Mouse (Mus musculus) C2C12 (cell line): ENCODE results near the gene Manbal. TPM values are rescaled to one million over a fixed set of nuclear protein-coding genes. Genes with fewer than 3 reads are reported as not detected.

ENCODE experiments used
- H3K27me3 ChIP-seq: one replicate; pipeline ENCODE4 v1.6.1; 2011; ENCODE audit not compliant: control insufficient read depth, insufficient read depth, insufficient read length
- H3K36me3 ChIP-seq: one replicate; pipeline ENCODE4 v1.6.1; 2011; ENCODE audit not compliant: control insufficient read depth, insufficient read depth
- H3K4me3 ChIP-seq: one replicate; pipeline ENCODE4 v1.5.1; 2011; ENCODE audit warnings: mild to moderate bottlenecking, control low read depth; ENCODE audit not compliant: poor library complexity, insufficient read depth, severe bottlenecking
- H3K79me2 ChIP-seq: one replicate; pipeline ENCODE4 v1.6.1; 2011; ENCODE audit not compliant: control insufficient read depth, insufficient read depth
- H3K79me3 ChIP-seq: one replicate; pipeline ENCODE4 v1.6.1; 2011; ENCODE audit warnings: low read depth, control low read depth
- H3ac ChIP-seq: one replicate; pipeline ENCODE3; 2011; ENCODE audit warnings: low read depth; ENCODE audit not compliant: control insufficient read depth, insufficient read length
- CEBPB ChIP-seq: IDR thresholded peaks from one replicate; pipeline ENCODE4 v1.6.1; 2011; ENCODE audit warnings: low read depth, mild to moderate bottlenecking, control low read depth, moderate library complexity
- CTCF ChIP-seq: IDR thresholded peaks from one replicate; pipeline ENCODE4 v1.5.1; 2011; ENCODE audit not compliant: control insufficient read depth, insufficient read depth, insufficient read length
- FOSL1 ChIP-seq: IDR thresholded peaks from one replicate; pipeline ENCODE4 v1.8.0; 2011; ENCODE audit warnings: mild to moderate bottlenecking, low read length; ENCODE audit not compliant: poor library complexity, insufficient read depth, severe bottlenecking
- MAX ChIP-seq: IDR thresholded peaks from one replicate; pipeline ENCODE4 v1.6.1; 2011; ENCODE audit warnings: mild to moderate bottlenecking, control low read depth
- MYOD1 ChIP-seq: IDR thresholded peaks from one replicate; pipeline ENCODE4 v1.6.1; 2011; ENCODE audit warnings: low read depth; ENCODE audit not compliant: control insufficient read depth, insufficient read length
- MYOG ChIP-seq: IDR thresholded peaks from one replicate; pipeline ENCODE4 v1.6.1; 2011; ENCODE audit not compliant: control insufficient read depth, insufficient read length; ENCODE audit errors: extremely low read depth
- USF1 ChIP-seq: IDR thresholded peaks from one replicate; pipeline ENCODE4 v1.6.1; 2011; ENCODE audit warnings: low read depth, mild to moderate bottlenecking, control low read depth, moderate library complexity
- polyA plus RNA-seq: library from polyadenylated mRNA; unstranded; fragments of >200 nt; fragmentation: generic; extraction: Trizol; gene quantifications from one replicate; pipeline ENCODE4 v1.2.1, GENCODE M21; 2012; ENCODE audit warnings: missing spikeins

Manbal gene
- polyA plus RNA-seq, 1 experiment: 51.1 TPM

DNA sequence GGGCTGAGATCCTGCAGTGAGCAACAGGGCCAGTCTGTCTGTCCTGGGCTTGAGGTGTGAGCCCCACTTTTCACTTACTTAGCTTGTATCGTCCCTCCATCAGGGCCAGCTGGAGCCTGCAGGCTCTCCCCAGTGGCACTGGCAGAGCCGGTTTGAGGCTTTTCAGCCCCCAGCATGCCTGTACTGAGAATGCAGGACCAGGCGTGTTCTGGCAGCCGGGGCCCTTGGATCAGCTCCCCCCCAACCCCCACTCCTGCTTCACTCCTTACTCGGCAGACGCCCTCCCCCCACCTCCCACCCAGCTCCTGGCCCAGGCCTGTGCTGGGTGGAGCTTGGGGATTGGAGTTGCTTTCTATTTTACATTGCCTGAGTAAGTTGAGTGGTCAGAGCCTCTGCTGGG is 67.1 kb downstream of the Manbal start:
- Histone ChIP-seq H3ac (no peak overlapping the region), H3K4me3 (no peak overlapping the region), H3K79me2 (peaks cover 98% of the 10 kb centered on the region), H3K27me3 (no peaks in the 10 kb centered on the region), H3K79me3 (peaks cover 62% of the 10 kb centered on the region), H3K36me3 (peaks cover 52% of the 10 kb centered on the region)
- TF ChIP-seq MYOG (no peak), MYOD1 (no peak), CTCF (no peak), CEBPB (no peak), MAX (no peak), USF1 (no peak), FOSL1 (no peak)

DNA sequence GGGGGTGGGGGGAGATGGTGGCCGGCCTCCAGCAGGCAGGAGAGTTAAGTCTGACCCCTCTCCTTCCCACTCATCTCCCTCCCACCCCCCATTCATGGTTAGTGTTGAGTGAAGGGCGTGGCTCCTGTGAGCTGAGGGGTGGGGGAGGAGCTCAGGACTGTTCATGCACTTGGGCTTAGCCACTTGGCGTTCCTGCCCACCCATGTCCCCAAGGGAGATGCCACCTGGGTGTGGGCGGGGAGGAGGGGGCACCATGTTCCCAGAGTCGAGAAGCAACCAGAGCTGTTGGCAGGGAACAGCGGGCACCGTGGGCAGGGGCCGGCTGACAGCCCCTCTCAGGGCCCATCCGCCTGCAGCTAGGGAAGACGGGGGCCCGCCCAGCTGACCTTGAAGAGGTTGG is 69.1 kb downstream of the Manbal start:
- TF ChIP-seq MYOG (no peak), FOSL1 (no peak), USF1 (no peak), CEBPB (no peak), CTCF (no peak), MYOD1 (no peak), MAX (no peak)
- peaks cover 96% of the 10 kb centered on the region for H3K79me2 ChIP-seq
- H3K79me3 ChIP-seq: peaks cover 53% of the 10 kb centered on the region
- no peak overlapping the region for H3K4me3 ChIP-seq
- H3K36me3 ChIP-seq: peaks cover 58% of the 10 kb centered on the region
- H3K27me3 ChIP-seq: no peaks in the 10 kb centered on the region
- no peak overlapping the region for H3ac ChIP-seq

DNA sequence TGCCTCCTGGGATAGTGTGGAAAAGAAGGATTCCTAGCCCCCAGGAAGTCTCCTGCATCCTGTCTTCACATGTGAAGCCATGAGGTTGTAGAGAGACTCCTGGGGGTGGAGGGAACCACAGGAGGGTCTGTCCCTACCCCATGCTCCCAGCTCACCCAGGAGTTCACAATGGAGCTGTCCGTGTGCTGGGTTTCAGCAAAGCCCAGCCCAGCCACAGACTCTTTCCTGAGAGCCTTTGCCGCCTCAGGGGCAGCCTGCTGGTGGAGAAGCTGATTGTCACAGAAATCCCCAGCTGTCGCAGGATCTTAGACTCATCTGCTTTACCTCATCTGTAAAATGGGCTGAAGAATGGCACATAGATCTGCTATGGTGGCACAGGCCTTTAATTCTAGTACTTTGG is 69.7 kb downstream of the Manbal start:
- H3ac ChIP-seq: no peak overlapping the region
- peaks cover 63% of the 10 kb centered on the region for H3K36me3 ChIP-seq
- H3K79me2 ChIP-seq: peaks cover 96% of the 10 kb centered on the region
- H3K4me3 ChIP-seq: no peak overlapping the region
- no peaks in the 10 kb centered on the region for H3K27me3 ChIP-seq
- H3K79me3 ChIP-seq: peaks cover 50% of the 10 kb centered on the region
- TF ChIP-seq CTCF: no peak
- no peak for TF ChIP-seq CEBPB
- TF ChIP-seq FOSL1: no peak
- no peak for TF ChIP-seq MAX
- no peak for TF ChIP-seq MYOG
- no peak for TF ChIP-seq MYOD1
- no peak for TF ChIP-seq USF1

DNA sequence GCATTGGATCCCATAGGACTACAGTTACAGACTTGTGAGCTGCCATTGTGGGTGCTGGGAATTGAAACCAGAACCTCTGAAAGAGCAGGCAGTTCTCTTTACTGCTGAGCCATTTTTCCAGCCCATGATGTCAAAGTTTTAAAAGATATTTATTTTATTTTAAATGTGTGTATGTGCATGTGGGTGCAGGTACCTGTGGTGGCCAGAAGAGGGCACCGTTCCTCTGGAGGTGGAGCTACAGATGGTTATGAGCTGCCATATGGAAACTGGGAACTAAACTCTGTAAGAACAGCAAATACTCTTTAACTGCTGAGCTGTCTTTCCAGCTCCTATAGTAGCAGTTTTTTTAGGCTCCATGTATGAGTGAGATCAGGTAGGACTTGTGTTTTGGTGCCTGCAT is 74.0 kb downstream of the Manbal start:
- H3K36me3 ChIP-seq: peaks cover 58% of the 10 kb centered on the region
- no peak for TF ChIP-seq MYOG
- H3ac ChIP-seq: no peak overlapping the region
- H3K79me2 ChIP-seq: peaks cover 93% of the 10 kb centered on the region
- H3K4me3 ChIP-seq: no peak overlapping the region
- no peaks in the 10 kb centered on the region for H3K27me3 ChIP-seq
- peaks cover 47% of the 10 kb centered on the region for H3K79me3 ChIP-seq

Other genes starting within 250 kb of the Manbal start
- gene Samhd1, start 232.3 kb upstream of the Manbal start, polyA plus RNA-seq: 30.2 TPM
- 7.7 TPM for gene Rbl1, start 163.1 kb upstream of the Manbal start, polyA plus RNA-seq
- 210 TPM for gene Rpn2, start 88.6 kb upstream of the Manbal start, polyA plus RNA-seq
- gene Mroh8, start 88.0 kb upstream of the Manbal start, polyA plus RNA-seq: 0.13 TPM
- not detected for gene Ghrh, start 20.1 kb upstream of the Manbal start, polyA plus RNA-seq
- 29.3 TPM for gene Src, start 50.9 kb downstream of the Manbal start, polyA plus RNA-seq
- gene Nnat, start 192.5 kb downstream of the Manbal start, polyA plus RNA-seq: 1.3 TPM
- gene Blcap, start 203.7 kb downstream of the Manbal start, polyA plus RNA-seq: 25.2 TPM